ENCODE assay signal across 17 mouse cellular contexts in genomic region chr16:35624877-35625276, GRCm38 (mm10).
A peak's percentile ranks its signal among the peaks of the same experiment; 100 is the strongest.
DNase-seq lines count a peak whose midpoint lies in the region; ATAC-seq lines count a peak whose summit lies in the region.
"Had no signal": no experiment of that assay in that cellular context is flagged by ENCODE, and none has a peak within 500 bp of the region (broad histone marks: within the 10 kb centered on the region; RNA-seq: fewer than 3 reads in every experiment).

No protein-coding gene starts in this region.

- no peak overlapping the region for H3K27ac ChIP-seq in limb, embryonic 13.5 days
- H3K27ac ChIP-seq in limb, embryonic 10.5 days: no peak overlapping the region
- H3K27ac ChIP-seq in hindbrain, embryonic 14.5 days: peak overlapping the region; percentile 43
- H3K27ac ChIP-seq in midbrain, embryonic 14.5 days (replicated peaks; ENCODE audit: low read depth, low read length): peak overlapping the region; percentile 46
- H3K27ac ChIP-seq: heart, adult 2 months; liver, embryonic 13.5 days; lung, embryonic 15.5 days had no signal

- H3K4me1 ChIP-seq in limb, embryonic 13.5 days: peaks cover 23% of the 10 kb centered on the region
- peaks cover 27% of the 10 kb centered on the region for H3K4me1 ChIP-seq in limb, embryonic 10.5 days
- H3K4me1 ChIP-seq in hindbrain, embryonic 14.5 days (replicated peaks; ENCODE audit: control insufficient read depth, insufficient read depth, low read length): peaks cover 24% of the 10 kb centered on the region
- H3K4me1 ChIP-seq in midbrain, embryonic 14.5 days (ENCODE audit: control insufficient read depth, insufficient read depth, low read length): peaks cover 18% of the 10 kb centered on the region
- H3K4me1 ChIP-seq: liver, embryonic 13.5 days; lung, embryonic 15.5 days had no signal

- H3K9ac ChIP-seq in limb, embryonic 13.5 days: no peak overlapping the region
- H3K9ac ChIP-seq in hindbrain, embryonic 14.5 days: no peak overlapping the region
- no peak overlapping the region for H3K9ac ChIP-seq in midbrain, embryonic 14.5 days (replicated peaks; ENCODE audit: low read length)
- H3K9ac ChIP-seq: liver, embryonic 13.5 days; lung, embryonic 15.5 days had no signal

- peak overlapping the region; percentile 21; the same call in 1 of the 2 replicates for H3K4me2 ChIP-seq in limb, embryonic 13.5 days (replicated peaks)
- H3K4me2 ChIP-seq in hindbrain, embryonic 14.5 days (replicated peaks): no peak overlapping the region
- no peak overlapping the region for H3K4me2 ChIP-seq in midbrain, embryonic 14.5 days (ENCODE audit: low read length)
- H3K4me2 ChIP-seq: liver, embryonic 13.5 days; lung, embryonic 15.5 days had no signal

- no peaks in the 10 kb centered on the region for H3K9me3 ChIP-seq in limb, embryonic 13.5 days
- no peaks in the 10 kb centered on the region for H3K9me3 ChIP-seq in limb, embryonic 10.5 days (replicated peaks)
- no peaks in the 10 kb centered on the region for H3K9me3 ChIP-seq in hindbrain, embryonic 14.5 days (ENCODE audit: control insufficient read depth, low read length)
- no peaks in the 10 kb centered on the region for H3K9me3 ChIP-seq in midbrain, embryonic 14.5 days (ENCODE audit: control insufficient read depth, low read length)
- H3K9me3 ChIP-seq: liver, embryonic 13.5 days; lung, embryonic 15.5 days had no signal

- peak; percentile 62 for ATAC-seq in limb, embryonic 13.5 days (ENCODE audit: low FRiP score, low read depth)
- no peak for ATAC-seq in hindbrain, embryonic 14.5 days (ENCODE audit: low FRiP score)
- peak; percentile 47; the same call in 1 of the 2 replicates for ATAC-seq in midbrain, embryonic 14.5 days (ENCODE audit: low FRiP score, low TSS enrichment)

- peaks cover 22% of the 10 kb centered on the region for H3K27me3 ChIP-seq in limb, embryonic 13.5 days
- H3K27me3 ChIP-seq in limb, embryonic 10.5 days (ENCODE audit: low read depth, poor library complexity, severe bottlenecking): 0 out of 2 replicates have a peak, but pooled peaks cover 5% of the 10 kb centered on the region
- H3K27me3 ChIP-seq in hindbrain, embryonic 14.5 days (ENCODE audit: control insufficient read depth, insufficient read depth, low read length): no peaks in the 10 kb centered on the region
- no peaks in the 10 kb centered on the region for H3K27me3 ChIP-seq in midbrain, embryonic 14.5 days (ENCODE audit: control insufficient read depth, insufficient read depth, low read length)
- H3K27me3 ChIP-seq: liver, embryonic 13.5 days; lung, embryonic 15.5 days had no signal

- H3K4me3 ChIP-seq in limb, embryonic 13.5 days: no peak overlapping the region
- H3K4me3 ChIP-seq in limb, embryonic 10.5 days: no peak overlapping the region
- H3K4me3 ChIP-seq in hindbrain, embryonic 14.5 days (replicated peaks; ENCODE audit: low read length): no peak overlapping the region
- H3K4me3 ChIP-seq in midbrain, embryonic 14.5 days (replicated peaks; ENCODE audit: low read depth, low read length): no peak overlapping the region
- H3K4me3 ChIP-seq: heart, adult 2 months; liver, embryonic 13.5 days; lung, embryonic 15.5 days had no signal

- WGBS in limb, embryonic 13.5 days: 50% methylated on average over 6 of the region's 6 CpGs
- WGBS in limb, embryonic 10.5 days: 73% methylated on average over 6 of the region's 6 CpGs
- WGBS in hindbrain, embryonic 14.5 days: 49% methylated on average over 6 of the region's 6 CpGs
- 37% methylated on average over 6 of the region's 6 CpGs for WGBS in midbrain, embryonic 14.5 days

- H3K36me3 ChIP-seq in limb, embryonic 13.5 days: no peaks in the 10 kb centered on the region
- no peaks in the 10 kb centered on the region for H3K36me3 ChIP-seq in limb, embryonic 10.5 days
- no peaks in the 10 kb centered on the region; the same call in 1 of the 2 replicates for H3K36me3 ChIP-seq in hindbrain, embryonic 14.5 days (replicated peaks; ENCODE audit: control insufficient read depth, insufficient read depth)
- peaks cover 2% of the 10 kb centered on the region; the same call in 1 of the 2 replicates for H3K36me3 ChIP-seq in midbrain, embryonic 14.5 days (ENCODE audit: control insufficient read depth, insufficient read depth, low read length)
- H3K36me3 ChIP-seq: liver, embryonic 13.5 days; lung, embryonic 15.5 days had no signal

- no peak for DNase-seq in limb, embryonic 10.5 days (ENCODE audit: low spot score)
- DNase-seq in hindbrain, embryonic 14.5 days (ENCODE audit: low spot score): no peak
- peak; percentile 33 for DNase-seq in midbrain, embryonic 14.5 days
- DNase-seq in thymus, postnatal 4 days: no peak
- no peak for DNase-seq in layer of hippocampus, postnatal 10 days (ENCODE audit: low spot score in 2 of 2)
- no peak for DNase-seq in urinary bladder, postnatal 25 days (ENCODE audit: low spot score)
- DNase-seq: B cell, adult 2 months; embryo, embryonic 11 days; gastrocnemius, postnatal 25 days; heart, adult 2 months; kidney, adult 2 months; kidney, postnatal 10 days; liver, embryonic 13.5 days; lung, postnatal 4 days; thymus, postnatal 14 days had no signal

Comparison
In these comparisons a context has a peak if more than half of its experiments do, and no peak if none do; other contexts are left out.
1. H3K27ac ChIP-seq: peak in hindbrain, embryonic 14.5 days (single experiment) and midbrain, embryonic 14.5 days (single experiment); none in limb, embryonic 13.5 days (single experiment) and limb, embryonic 10.5 days (single experiment).